Mouse (Mus musculus) adrenal gland, adult (tissue): ENCODE measurements at regions not wholly inside any gene's neighbourhood (a gene's known extent, or its start where the extent isn't known, plus 50 kb on each side); places are given as distances from the start of the nearest gene placed in this dataset.

Experiments
- DNase-seq, 2 experiments: peaks; one replicate each; pipeline ENCODE4 v3.0.0; 2022 to 2023; ENCODE audit warnings: low spot score in 1 of 2; ENCODE audit not compliant: inconsistent age in 2 of 2

- no peak for DNase-seq
Observed at GRCm38 (mm10) chr13:110665073-110665800, 270.4 kb downstream of the Plk2 start.

GRCm38 (mm10) chr13:110667276-110667956, 272.6 kb downstream of the Plk2 start:
- no peak for DNase-seq

- no peak for DNase-seq
Observed at GRCm38 (mm10) chr13:110673536-110673935, 278.7 kb downstream of the Plk2 start.

- DNase-seq, result peak in 1 of 2 experiments; percentile 29
Observed at GRCm38 (mm10) chr13:110683259-110684041, 288.6 kb downstream of the Plk2 start.

GRCm38 (mm10) chr13:110688796-110689195, 293.9 kb downstream of the Plk2 start:
- no peak for DNase-seq

- peak; percentile 11 to 44 for DNase-seq
Observed at GRCm38 (mm10) chr13:110690501-110691255, 295.8 kb downstream of the Plk2 start.

GRCm38 (mm10) chr13:110692696-110693095, 297.9 kb downstream of the Plk2 start:
- no peak for DNase-seq

- no peak for DNase-seq
Observed at GRCm38 (mm10) chr13:110694876-110695275, 300.0 kb downstream of the Plk2 start.

- peak; percentile 24 to 45 for DNase-seq
Observed at GRCm38 (mm10) chr13:110696549-110696948, 301.7 kb downstream of the Plk2 start.

- DNase-seq, result peak; percentile 10 to 22
Observed at GRCm38 (mm10) chr13:110704261-110704660, 309.4 kb downstream of the Plk2 start.

- DNase-seq, result no peak
Observed at GRCm38 (mm10) chr13:110710847-110711246, 316.0 kb downstream of the Plk2 start.

- no peak for DNase-seq
Observed at GRCm38 (mm10) chr13:110712527-110712926, 317.7 kb downstream of the Plk2 start.

- no peak for DNase-seq
Observed at GRCm38 (mm10) chr13:110722170-110722569, 327.3 kb downstream of the Plk2 start.

GRCm38 (mm10) chr13:110722752-110723151, 327.9 kb downstream of the Plk2 start:
- no peak for DNase-seq

GRCm38 (mm10) chr13:110724836-110725235, 330.0 kb downstream of the Plk2 start:
- DNase-seq, result no peak

- DNase-seq, result no peak
Observed at GRCm38 (mm10) chr13:110725821-110726220, 331.0 kb downstream of the Plk2 start.

- peak in 1 of 2 experiments; percentile 53 for DNase-seq
Observed at GRCm38 (mm10) chr13:110735511-110735910, 340.7 kb downstream of the Plk2 start.

- no peak for DNase-seq
Observed at GRCm38 (mm10) chr13:110741576-110742206, 346.8 kb downstream of the Plk2 start.

- DNase-seq, result peak in 1 of 2 experiments; percentile 28
Observed at GRCm38 (mm10) chr13:110747223-110747868, 352.5 kb downstream of the Plk2 start.

GRCm38 (mm10) chr13:110752746-110753145, 357.9 kb downstream of the Plk2 start:
- no peak for DNase-seq
